Mouse (Mus musculus) brown adipose tissue, adult 24 weeks (tissue): ENCODE results near the gene Syn3. TPM values are rescaled to one million over a fixed set of nuclear protein-coding genes. Genes with fewer than 3 reads are reported as not detected.
"Not testable (repeated sequence)": the region's sequence is repeated elsewhere in the genome, so short reads cannot be mapped to it uniquely, and the experiment has no call there.

Experiments used
- H3K27ac ChIP-seq: fragments of 200-500 bp; replicated peaks from 2 replicates; pipeline ENCODE4 v1.5.1; 2012; ENCODE audit warnings: low read depth, mild to moderate bottlenecking, low read length
- H3K4me1 ChIP-seq: fragments of 200-500 bp; 2 replicates; pipeline ENCODE4 v1.6.1; 2012; ENCODE audit warnings: low read length, mixed read lengths; ENCODE audit not compliant: control insufficient read depth, insufficient read depth, insufficient read length
- H3K4me3 ChIP-seq: fragments of 200-500 bp; 2 replicates; pipeline ENCODE4 v1.5.1; 2012; ENCODE audit warnings: low read depth, mild to moderate bottlenecking, low read length, moderate library complexity; ENCODE audit not compliant: insufficient read depth
- polyA plus RNA-seq: library from polyadenylated mRNA; stranded (reverse); fragments of >200 nt; gene quantifications from 2 replicates; pipeline ENCODE4 v1.2.4, GENCODE M21; 2012; ENCODE audit not compliant: missing spikeins, insufficient read depth, insufficient read length

Syn3 gene
- polyA plus RNA-seq: 0.79 and 0.92 TPM in 2 replicates

GRCm38 (mm10) chr10:86498673-86499391, at the start of gene Syn3:
TSS of gene Syn3 (minus strand) at chr10:86498896.
- H3K4me3 ChIP-seq: peak within 1 kb of the TSS; percentile 68
- no peaks in the 10 kb centered on the region for H3K4me1 ChIP-seq
- H3K27ac ChIP-seq: no peak within 1 kb of the TSS

GRCm38 (mm10) chr10:86526357-86526874, 27.7 kb upstream of the Syn3 start:
- H3K4me3 ChIP-seq, H3K4me1 ChIP-seq, H3K27ac ChIP-seq: not testable (repeated sequence)

GRCm38 (mm10) chr10:86513801-86514200, 15.1 kb upstream of the Syn3 start:
- no peak overlapping the region for H3K27ac ChIP-seq
- H3K4me1 ChIP-seq: no peaks in the 10 kb centered on the region
- H3K4me3 ChIP-seq: no peak overlapping the region

- H3K27ac ChIP-seq: no peak overlapping the region
- no peaks in the 10 kb centered on the region for H3K4me1 ChIP-seq
- H3K4me3 ChIP-seq: no peak overlapping the region
These were observed 12.2 kb upstream of the Syn3 start for GRCm38 (mm10) chr10:86510941-86511340.

- H3K4me1 ChIP-seq: no peaks in the 10 kb centered on the region
- no peak overlapping the region for H3K27ac ChIP-seq
- no peak overlapping the region for H3K4me3 ChIP-seq
These were observed 3.4 kb upstream of the Syn3 start for GRCm38 (mm10) chr10:86502063-86502462.

- H3K4me3 ChIP-seq: peak overlapping the region; percentile 68
- no peak overlapping the region for H3K27ac ChIP-seq
- H3K4me1 ChIP-seq: no peaks in the 10 kb centered on the region
These were observed 534 bp downstream of the Syn3 start for GRCm38 (mm10) chr10:86498051-86498672.

GRCm38 (mm10) chr10:86495851-86496250, 2.8 kb downstream of the Syn3 start:
- Histone ChIP-seq H3K27ac (no peak overlapping the region), H3K4me3 (no peak overlapping the region), H3K4me1 (no peaks in the 10 kb centered on the region)

GRCm38 (mm10) chr10:86493140-86493539, 5.6 kb downstream of the Syn3 start:
- Histone ChIP-seq H3K4me1 (no peaks in the 10 kb centered on the region), H3K27ac (no peak overlapping the region), H3K4me3 (no peak overlapping the region)

- Histone ChIP-seq H3K4me3 (no peak overlapping the region), H3K27ac (no peak overlapping the region), H3K4me1 (no peaks in the 10 kb centered on the region)
These were observed 6.4 kb downstream of the Syn3 start for GRCm38 (mm10) chr10:86492089-86492907.

GRCm38 (mm10) chr10:86491316-86492088, 7.2 kb downstream of the Syn3 start:
- H3K4me3 ChIP-seq: no peak overlapping the region
- no peaks in the 10 kb centered on the region for H3K4me1 ChIP-seq
- no peak overlapping the region for H3K27ac ChIP-seq

- Histone ChIP-seq H3K27ac (no peak overlapping the region), H3K4me3 (no peak overlapping the region), H3K4me1 (no peaks in the 10 kb centered on the region)
These were observed 10.2 kb downstream of the Syn3 start for GRCm38 (mm10) chr10:86488544-86488943.

GRCm38 (mm10) chr10:86485971-86486370, 12.7 kb downstream of the Syn3 start:
- H3K4me3 ChIP-seq: no peak overlapping the region
- H3K4me1 ChIP-seq: no peaks in the 10 kb centered on the region
- no peak overlapping the region for H3K27ac ChIP-seq

GRCm38 (mm10) chr10:86483968-86484367, 14.7 kb downstream of the Syn3 start:
- Histone ChIP-seq H3K4me3 (no peak overlapping the region), H3K4me1 (no peaks in the 10 kb centered on the region), H3K27ac (no peak overlapping the region)

GRCm38 (mm10) chr10:86482496-86482895, 16.2 kb downstream of the Syn3 start:
- no peaks in the 10 kb centered on the region for H3K4me1 ChIP-seq
- H3K27ac ChIP-seq: no peak overlapping the region
- no peak overlapping the region for H3K4me3 ChIP-seq
